Mouse (Mus musculus) bone marrow macrophage, adult 2 months (primary cell): ENCODE data around the gene Mtrex. TPM values are rescaled to one million over a fixed set of nuclear protein-coding genes. Genes with fewer than 3 reads are reported as not detected.

ENCODE experiments used
- H3K27ac ChIP-seq: 2 replicates; pipeline ENCODE4 v1.5.1; 2012; ENCODE audit warnings: low read depth, low read length; ENCODE audit not compliant: insufficient read depth
- H3K4me1 ChIP-seq: 2 replicates; pipeline ENCODE4 v1.6.1; 2012; ENCODE audit warnings: low read length; ENCODE audit not compliant: control insufficient read depth, insufficient read depth
- H3K4me3 ChIP-seq: 2 replicates; pipeline ENCODE4 v1.5.1; 2012; ENCODE audit warnings: mild to moderate bottlenecking, low read length, moderate library complexity; ENCODE audit not compliant: insufficient read depth
- CTCF ChIP-seq: IDR thresholded peaks from 2 replicates; pipeline ENCODE4 v1.5.1; 2012; ENCODE audit warnings: low read depth, mild to moderate bottlenecking, low read length, moderate library complexity
- POLR2A ChIP-seq: IDR thresholded peaks from 2 replicates; pipeline ENCODE4 v1.6.1; 2012; ENCODE audit warnings: mild to moderate bottlenecking, low read depth, low read length, borderline replicate concordance
- polyA plus RNA-seq: library from polyadenylated mRNA; stranded (reverse); fragments of >200 nt; gene quantifications from 2 replicates; pipeline ENCODE4 v1.2.4, GENCODE M21; 2012; ENCODE audit not compliant: missing spikeins, insufficient read depth, insufficient read length

Mtrex gene
- polyA plus RNA-seq = 31.7 and 42.0 TPM in 2 replicates

- Histone ChIP-seq H3K4me1 (peaks cover 10% of the 10 kb centered on the region), H3K4me3 (peak within 1 kb of the TSS; percentile 70), H3K27ac (peak within 1 kb of the TSS; percentile 62)
- TF ChIP-seq CTCF = no peak
- TF ChIP-seq POLR2A = peak; percentile 1; the same call in 1 of the 2 replicates
Observed at GRCm38 (mm10) chr13:112927287-112928001, at the start of gene Mtrex, which contains the start of gene Dhx29. Mtrex (minus strand) TSS chr13:112927398. Dhx29 (plus strand) TSS chr13:112927454.

- Histone ChIP-seq H3K4me1 (peaks cover 2% of the 10 kb centered on the region), H3K27ac (no peak overlapping the region), H3K4me3 (peak overlapping the region; percentile 56)
- TF ChIP-seq CTCF (no peak), POLR2A (no peak)
Observed at GRCm38 (mm10) chr13:112976720-112977119, 49.5 kb upstream of the Mtrex start.

- H3K27ac ChIP-seq = no peak overlapping the region
- TF ChIP-seq CTCF (no peak), POLR2A (no peak)
Observed at GRCm38 (mm10) chr13:112967267-112967666, 40.1 kb upstream of the Mtrex start.

GRCm38 (mm10) chr13:112964421-112964820, 37.2 kb upstream of the Mtrex start:
- no peak overlapping the region for H3K4me3 ChIP-seq
- H3K27ac ChIP-seq = no peak overlapping the region
- H3K4me1 ChIP-seq = no peaks in the 10 kb centered on the region
- TF ChIP-seq CTCF (no peak), POLR2A (no peak)

More at GRCm38 (mm10) chr13:112967267-112967666, 40.1 kb upstream of the Mtrex start:
- Histone ChIP-seq H3K4me3 (no peak overlapping the region), H3K4me1 (no peaks in the 10 kb centered on the region)

GRCm38 (mm10) chr13:112963081-112963480, 35.9 kb upstream of the Mtrex start:
- Histone ChIP-seq H3K4me3 (no peak overlapping the region), H3K27ac (no peak overlapping the region), H3K4me1 (no peaks in the 10 kb centered on the region)
- TF ChIP-seq CTCF (no peak), POLR2A (no peak)

GRCm38 (mm10) chr13:112954067-112954466, 26.9 kb upstream of the Mtrex start:
- H3K27ac ChIP-seq = no peak overlapping the region
- TF ChIP-seq CTCF (no peak), POLR2A (no peak)
- no peaks in the 10 kb centered on the region for H3K4me1 ChIP-seq
- no peak overlapping the region for H3K4me3 ChIP-seq

- 0 out of 2 replicates have a peak overlapping the region, but pooled peaks have one; percentile 9 for H3K27ac ChIP-seq
Observed at GRCm38 (mm10) chr13:112945900-112946299, 18.7 kb upstream of the Mtrex start.

GRCm38 (mm10) chr13:112945312-112945711, 18.1 kb upstream of the Mtrex start:
- TF ChIP-seq CTCF = no peak
- no peak for TF ChIP-seq POLR2A
- Histone ChIP-seq H3K27ac (no peak overlapping the region), H3K4me3 (no peak overlapping the region), H3K4me1 (peaks cover 11% of the 10 kb centered on the region)

More at GRCm38 (mm10) chr13:112945900-112946299, 18.7 kb upstream of the Mtrex start:
- TF ChIP-seq POLR2A = no peak
- Histone ChIP-seq H3K4me3 (no peak overlapping the region), H3K4me1 (peaks cover 11% of the 10 kb centered on the region)

- H3K4me1 ChIP-seq = peaks cover 11% of the 10 kb centered on the region
- H3K27ac ChIP-seq = no peak overlapping the region
- TF ChIP-seq CTCF = no peak
- no peak for TF ChIP-seq POLR2A
- H3K4me3 ChIP-seq = no peak overlapping the region
Observed at GRCm38 (mm10) chr13:112941879-112942330, 14.7 kb upstream of the Mtrex start.

GRCm38 (mm10) chr13:112938130-112938529, 10.9 kb upstream of the Mtrex start:
- Histone ChIP-seq H3K4me1 (no peaks in the 10 kb centered on the region), H3K27ac (no peak overlapping the region), H3K4me3 (no peak overlapping the region)
- TF ChIP-seq CTCF (no peak), POLR2A (no peak)
